Mouse (Mus musculus): Measurements from ENCODE around the gene Espn. TPM values are rescaled to one million over a fixed set of nuclear protein-coding genes. Genes with fewer than 3 reads are reported as not detected.
A peak's percentile ranks its signal among the peaks of the same experiment; 100 is the strongest.

Gene Espn
- polyA plus RNA-seq, 1 experiment from 2014 or later = 32.9 TPM

DNA sequence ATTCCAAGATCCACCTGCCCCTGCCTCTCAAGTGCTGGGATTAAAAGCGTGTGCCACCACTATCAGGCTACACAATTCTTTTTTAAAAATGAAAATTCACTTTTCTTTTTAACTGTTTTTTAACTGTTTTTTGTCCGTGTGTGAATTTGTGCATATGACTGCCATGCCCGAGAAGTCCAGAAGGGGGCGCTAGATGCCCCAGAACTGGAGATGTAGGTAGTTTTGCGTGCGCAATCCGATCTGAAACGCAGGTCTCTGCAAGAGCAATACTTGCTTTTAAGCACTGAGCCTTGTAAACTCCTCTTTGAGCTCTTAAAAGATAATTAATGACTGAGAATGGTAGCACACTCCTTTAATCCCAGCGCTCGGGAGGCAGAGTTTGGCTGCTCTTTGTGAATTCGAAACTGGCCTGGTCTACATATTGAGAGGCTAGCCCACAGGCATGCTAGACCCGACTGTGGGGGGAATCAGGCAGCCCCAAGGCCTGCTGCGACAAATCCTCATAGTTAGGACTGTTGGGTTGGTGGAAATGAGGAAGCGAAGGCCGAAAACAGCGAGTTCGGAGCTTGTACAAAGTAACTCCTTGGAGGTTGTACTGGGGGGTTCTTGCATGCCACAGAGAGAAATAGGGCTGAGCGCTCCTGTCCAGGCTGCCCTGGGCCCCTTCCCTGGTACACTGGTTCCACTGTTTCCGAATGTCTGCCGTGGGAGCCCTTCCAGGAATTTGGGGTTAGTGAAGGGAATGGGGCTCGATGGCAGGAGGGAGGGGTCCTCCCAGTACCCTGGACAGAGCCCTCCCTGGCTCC lies 5.8 kb upstream of the Espn start:
- H3K36me3 ChIP-seq (ENCODE audit: insufficient read depth, low read length) = no peaks in the 10 kb centered on the region
- peak overlapping the region; percentile 20; the same call in 1 of the 2 replicates for H3K4me3 ChIP-seq (replicated peaks; ENCODE audit: low read depth, low read length)
- DNase-seq (ENCODE audit: low spot score) = peak; percentile 33
- H3K4me1 ChIP-seq (replicated peaks; ENCODE audit: insufficient read depth, low read length) = peaks cover 14% of the 10 kb centered on the region
- 12% methylated on average over 21 of the region's 21 CpGs for WGBS
- H3K9me3 ChIP-seq (replicated peaks; ENCODE audit: low read length) = no peaks in the 10 kb centered on the region
- no peak overlapping the region for H3K27ac ChIP-seq
- no peak for ATAC-seq (replicated peaks; ENCODE audit: low FRiP score, low read depth)
- peak overlapping the region; percentile 46 for H3K4me2 ChIP-seq (ENCODE audit: low read length)
- peak; percentile 72 for TF ChIP-seq CTCF (IDR thresholded peaks at IDR 0.05; ENCODE audit: low read depth)
- H3K9ac ChIP-seq (ENCODE audit: low read depth, low read length) = no peak overlapping the region; the same call in 1 of the 2 replicates
- peaks cover 43% of the 10 kb centered on the region for H3K27me3 ChIP-seq (ENCODE audit: insufficient read depth, low read length)

DNA sequence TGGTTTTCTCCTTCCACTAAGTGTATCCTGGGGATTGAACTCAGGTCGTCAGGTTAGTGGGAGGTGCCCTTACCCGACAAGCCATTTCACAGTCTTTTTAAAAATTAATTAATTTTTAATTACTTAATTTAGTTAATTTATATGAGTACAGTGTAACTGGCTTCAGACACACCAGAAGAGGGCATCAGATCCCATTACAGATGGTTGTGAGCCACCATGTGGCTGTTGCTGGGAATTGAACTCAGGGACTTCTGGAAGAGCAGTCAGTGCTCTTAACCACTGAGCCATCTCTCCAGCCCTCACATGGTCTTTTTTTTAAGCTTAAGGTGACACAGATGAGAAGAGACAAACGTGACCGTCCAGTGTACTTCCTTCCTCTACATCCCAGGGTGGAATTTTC lies 2.8 kb upstream of the Espn start:
- peak; percentile 39; the same call in 1 of the 2 replicates for TF ChIP-seq CTCF (IDR thresholded peaks at IDR 0.05; ENCODE audit: low read depth)
- Histone ChIP-seq H3K4me2 (ENCODE audit: low read length) (no peak overlapping the region), H3K27me3 (ENCODE audit: insufficient read depth, low read length) (peaks cover 35% of the 10 kb centered on the region), H3K4me3 (replicated peaks; ENCODE audit: low read depth, low read length) (no peak overlapping the region), H3K9me3 (replicated peaks; ENCODE audit: low read length) (no peaks in the 10 kb centered on the region), H3K9ac (ENCODE audit: low read depth, low read length) (no peak overlapping the region), H3K4me1 (replicated peaks; ENCODE audit: insufficient read depth, low read length) (peaks cover 18% of the 10 kb centered on the region), H3K36me3 (ENCODE audit: insufficient read depth, low read length) (no peaks in the 10 kb centered on the region), H3K27ac (no peak overlapping the region)
- DNase-seq (ENCODE audit: low spot score) (no peak), ATAC-seq (replicated peaks; ENCODE audit: low FRiP score, low read depth) (no peak)
- 57% methylated on average over 4 of the region's 4 CpGs for WGBS

DNA sequence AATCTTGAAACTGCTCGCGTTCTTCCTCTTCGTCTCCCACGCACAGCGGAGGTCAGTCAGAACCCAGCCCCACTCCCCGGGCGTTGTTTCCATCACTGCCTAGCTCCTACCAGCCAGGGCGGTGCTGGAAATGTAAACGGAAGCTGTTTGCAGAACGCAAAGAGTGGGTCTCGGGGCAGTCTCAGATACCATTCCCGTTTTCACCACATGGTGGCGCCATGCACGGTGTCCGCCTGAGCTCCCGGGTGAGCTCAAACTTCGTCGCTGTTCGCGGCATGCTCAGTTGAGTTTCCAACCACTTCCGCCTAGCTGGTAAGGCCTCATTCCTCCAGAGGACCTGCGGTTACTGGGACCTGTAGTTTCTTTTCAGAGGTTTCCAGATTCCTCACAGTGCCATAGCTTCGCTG lies 1.6 kb upstream of the Espn start:
- peaks cover 24% of the 10 kb centered on the region for H3K27me3 ChIP-seq (ENCODE audit: insufficient read depth, low read length)
- TF ChIP-seq CTCF (IDR thresholded peaks at IDR 0.05; ENCODE audit: low read depth) = peak; percentile 89
- peak; percentile 34 for ATAC-seq (replicated peaks; ENCODE audit: low FRiP score, low read depth)
- peak; percentile 87 for DNase-seq (ENCODE audit: low spot score)
- peak overlapping the region; percentile 51 for H3K4me2 ChIP-seq (ENCODE audit: low read length)
- H3K4me1 ChIP-seq (replicated peaks; ENCODE audit: insufficient read depth, low read length) = peaks cover 14% of the 10 kb centered on the region; the same call in 1 of the 2 replicates
- no peak overlapping the region for H3K27ac ChIP-seq
- 1% methylated on average over 23 of the region's 23 CpGs for WGBS
- H3K9me3 ChIP-seq (replicated peaks; ENCODE audit: low read length) = no peaks in the 10 kb centered on the region
- H3K4me3 ChIP-seq (replicated peaks; ENCODE audit: low read depth, low read length) = no peak overlapping the region
- no peak overlapping the region for H3K9ac ChIP-seq (ENCODE audit: low read depth, low read length)
- no peaks in the 10 kb centered on the region for H3K36me3 ChIP-seq (ENCODE audit: insufficient read depth, low read length)

DNA sequence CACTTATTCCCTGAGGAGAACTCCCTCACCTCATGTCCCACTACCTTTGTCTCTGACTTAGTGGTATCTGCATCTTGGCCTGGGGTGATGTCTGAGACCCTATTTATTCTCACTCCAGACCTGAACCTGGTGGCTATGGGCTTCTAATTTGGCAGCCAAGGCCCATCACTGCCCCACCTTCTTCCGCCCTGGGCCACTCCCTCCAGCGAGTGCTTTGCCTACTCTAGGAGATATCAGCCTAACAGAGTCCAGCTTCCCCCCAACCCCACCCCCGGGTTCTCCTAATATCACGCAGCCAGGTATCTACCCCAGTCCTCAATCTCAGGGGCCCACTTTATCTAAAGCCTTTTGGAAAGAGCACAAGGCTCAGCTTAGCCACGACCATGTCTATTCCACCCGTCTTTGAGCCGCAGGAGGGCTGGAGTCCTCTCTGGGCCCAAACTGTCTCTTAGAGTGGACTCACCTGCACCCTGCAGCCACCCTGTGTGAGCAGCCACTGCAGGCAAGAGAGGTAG lies 663 bp downstream of the Espn start:
- Histone ChIP-seq H3K9me3 (replicated peaks; ENCODE audit: low read length) (no peaks in the 10 kb centered on the region), H3K4me2 (ENCODE audit: low read length) (peak overlapping the region; percentile 73), H3K36me3 (ENCODE audit: insufficient read depth, low read length) (no peaks in the 10 kb centered on the region), H3K4me3 (replicated peaks; ENCODE audit: low read depth, low read length) (peak overlapping the region; percentile 39), H3K4me1 (replicated peaks; ENCODE audit: insufficient read depth, low read length) (peaks cover 8% of the 10 kb centered on the region), H3K27me3 (ENCODE audit: insufficient read depth, low read length) (peaks cover 7% of the 10 kb centered on the region; the same call in 1 of the 2 replicates), H3K27ac (no peak overlapping the region), H3K9ac (ENCODE audit: low read depth, low read length) (peak overlapping the region; percentile 48)
- no peak for TF ChIP-seq CTCF (IDR thresholded peaks at IDR 0.05; ENCODE audit: low read depth)
- 33% methylated on average over 7 of the region's 7 CpGs for WGBS
- no peak for ATAC-seq (replicated peaks; ENCODE audit: low FRiP score, low read depth)
- DNase-seq (ENCODE audit: low spot score) = no peak

DNA sequence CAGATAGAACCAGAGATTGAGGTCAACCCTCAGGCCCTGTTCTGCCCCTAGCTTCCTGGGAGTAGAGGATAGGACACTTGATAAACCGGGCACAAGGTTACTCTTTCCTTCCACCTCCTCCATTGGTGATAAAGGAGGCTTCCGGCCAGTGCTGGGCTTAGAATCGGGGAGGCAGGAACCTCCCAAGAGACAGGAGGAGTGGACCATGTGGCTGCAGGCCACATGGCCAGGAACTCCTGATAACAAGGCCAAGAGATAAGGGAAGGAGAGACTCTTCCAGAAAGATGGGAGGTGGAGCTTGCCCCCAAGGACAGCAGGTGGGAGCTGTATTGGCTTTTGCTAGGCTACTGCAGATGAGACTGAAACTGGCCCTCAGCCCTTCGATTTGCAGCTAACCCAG lies 1.6 kb downstream of the Espn start:
- TF ChIP-seq CTCF (IDR thresholded peaks at IDR 0.05; ENCODE audit: low read depth) = no peak
- peaks cover 10% of the 10 kb centered on the region for H3K4me1 ChIP-seq (replicated peaks; ENCODE audit: insufficient read depth, low read length)
- no peak overlapping the region for H3K4me3 ChIP-seq (replicated peaks; ENCODE audit: low read depth, low read length)

DNA sequence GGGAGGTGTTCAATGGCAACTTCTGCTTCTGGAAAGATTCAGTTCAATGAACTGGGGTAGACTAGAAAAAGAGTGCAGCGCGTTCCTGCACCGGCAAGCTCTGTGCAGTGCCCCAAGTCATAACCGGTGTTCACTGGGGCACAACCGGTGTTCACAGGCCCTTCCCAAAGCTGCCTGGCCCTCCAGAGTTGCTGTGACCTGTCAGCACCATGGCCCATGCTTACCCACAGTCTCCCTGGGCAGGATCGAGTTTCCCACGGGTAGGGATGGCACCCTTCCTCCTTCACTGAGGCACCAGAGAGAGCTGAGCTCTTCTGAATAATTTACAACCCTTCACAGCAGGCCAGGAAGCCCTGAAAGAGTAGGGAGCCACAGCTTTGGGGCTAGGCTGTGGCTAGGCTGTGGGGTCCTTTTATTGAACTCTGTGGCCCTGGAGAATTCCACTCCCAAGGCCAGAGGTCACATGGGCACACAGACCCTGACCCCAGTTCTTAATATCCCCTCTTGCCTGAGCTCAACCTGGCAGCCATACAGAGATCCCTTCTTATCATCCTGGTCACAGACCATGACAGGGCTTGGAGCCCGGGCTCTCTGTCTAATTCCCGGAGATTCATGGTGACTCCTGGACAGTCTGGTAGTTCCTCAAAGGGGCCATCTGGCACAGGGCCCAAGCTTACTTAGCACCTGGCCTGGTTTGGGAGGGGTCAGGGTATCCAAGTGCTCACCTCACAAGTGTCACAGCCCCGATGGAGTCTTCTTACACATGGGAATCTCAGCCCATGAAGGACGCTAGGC lies 5.9 kb downstream of the Espn start:
- H3K9ac ChIP-seq (ENCODE audit: low read depth, low read length) = no peak overlapping the region
- H3K4me2 ChIP-seq (ENCODE audit: low read length) = no peak overlapping the region
- 28% methylated on average over 11 of the region's 11 CpGs for WGBS
- H3K9me3 ChIP-seq (replicated peaks; ENCODE audit: low read length) = no peaks in the 10 kb centered on the region
- H3K4me1 ChIP-seq (replicated peaks; ENCODE audit: insufficient read depth, low read length) = peaks cover 2% of the 10 kb centered on the region
- peak; percentile 67 for ATAC-seq (replicated peaks; ENCODE audit: low FRiP score, low read depth)
- TF ChIP-seq CTCF (IDR thresholded peaks at IDR 0.05; ENCODE audit: low read depth) = no peak
- peak; percentile 56 for DNase-seq (ENCODE audit: low spot score)
- no peaks in the 10 kb centered on the region for H3K36me3 ChIP-seq (ENCODE audit: insufficient read depth, low read length)
- no peak overlapping the region for H3K4me3 ChIP-seq (replicated peaks; ENCODE audit: low read depth, low read length)
- peak overlapping the region; percentile 48 for H3K27ac ChIP-seq
- no peaks in the 10 kb centered on the region for H3K27me3 ChIP-seq (ENCODE audit: insufficient read depth, low read length)

More for the DNA sequence above, 1.6 kb downstream of the Espn start:
- Histone ChIP-seq H3K36me3 (ENCODE audit: insufficient read depth, low read length) (no peaks in the 10 kb centered on the region), H3K27me3 (ENCODE audit: insufficient read depth, low read length) (peaks cover 7% of the 10 kb centered on the region; the same call in 1 of the 2 replicates), H3K4me2 (ENCODE audit: low read length) (no peak overlapping the region), H3K27ac (no peak overlapping the region), H3K9me3 (replicated peaks; ENCODE audit: low read length) (no peaks in the 10 kb centered on the region), H3K9ac (ENCODE audit: low read depth, low read length) (no peak overlapping the region)
- 78% methylated on average over 4 of the region's 4 CpGs for WGBS
- DNase-seq (ENCODE audit: low spot score) (no peak), ATAC-seq (replicated peaks; ENCODE audit: low FRiP score, low read depth) (no peak)

Measured in kidney, postnatal 0 days (tissue).